Mouse (Mus musculus) liver, adult 2 months (tissue): Measurements from ENCODE around the gene Ganab. TPM values are rescaled to one million over a fixed set of nuclear protein-coding genes. Genes with fewer than 3 reads are reported as not detected.

ENCODE experiments used
- DNase-seq: peaks from one replicate; pipeline ENCODE4 v3.0.0-alpha.2; 2011; ENCODE audit warnings: low read depth, low spot score; ENCODE audit errors: extremely low read depth
- H3K27ac ChIP-seq: fragments of 200-500 bp; replicated peaks from 2 replicates; pipeline ENCODE4 v1.5.1; 2012; ENCODE audit warnings: low read depth, mild to moderate bottlenecking, control low read depth, inconsistent platforms, low read length; ENCODE audit not compliant: insufficient read depth
- H3K27me3 ChIP-seq: fragments of 200-500 bp; 2 replicates; pipeline ENCODE4 v1.6.1; 2012; ENCODE audit warnings: mild to moderate bottlenecking, moderate library complexity, low read length, inconsistent platforms; ENCODE audit not compliant: control insufficient read depth, insufficient read depth
- H3K36me3 ChIP-seq: fragments of 200-500 bp; 2 replicates; pipeline ENCODE4 v1.6.1; 2012; ENCODE audit warnings: low read length, inconsistent platforms; ENCODE audit not compliant: control insufficient read depth, insufficient read depth
- H3K4me1 ChIP-seq: fragments of 200-500 bp; 2 replicates; pipeline ENCODE4 v1.6.1; 2011; ENCODE audit warnings: low read length; ENCODE audit not compliant: control insufficient read depth, insufficient read depth
- H3K4me3 ChIP-seq: fragments of 200-500 bp; 2 replicates; pipeline ENCODE4 v1.5.1; 2011; ENCODE audit warnings: low read depth, mild to moderate bottlenecking, control low read depth, low read length, moderate library complexity; ENCODE audit not compliant: insufficient read depth
- H3K79me2 ChIP-seq: fragments of 200-500 bp; 2 replicates; pipeline ENCODE4 v1.6.1; 2012; ENCODE audit warnings: inconsistent platforms, mild to moderate bottlenecking, low read length, moderate library complexity; ENCODE audit not compliant: control insufficient read depth, insufficient read depth
- H3K9ac ChIP-seq: fragments of 200-500 bp; 2 replicates; pipeline ENCODE4 v1.6.1; 2012; ENCODE audit warnings: low read depth, mild to moderate bottlenecking, control low read depth, inconsistent platforms, low read length
- CTCF ChIP-seq: fragments of 200-500 bp; IDR thresholded peaks from 2 replicates; pipeline ENCODE4 v1.5.1; 2011; ENCODE audit warnings: low read depth, low read length, control low read depth
- POLR2A ChIP-seq: fragments of 200-500 bp; IDR thresholded peaks from 2 replicates; pipeline ENCODE4 v1.6.1; 2011; ENCODE audit warnings: low read length, control low read depth; ENCODE audit not compliant: insufficient read depth; ENCODE audit errors: extremely low read depth
- WGBS: fragments of 180-500 bp; shearing (Covaris S2); methylation state at CpG from one replicate; pipeline ENCODE4 v1.1.7; 2018; 5-methylcytosine and 5-hydroxymethylcytosine counted together
- polyA plus RNA-seq: library from polyadenylated mRNA; depleted of rRNA; stranded (reverse); fragments of >200 nt; gene quantifications from 2 replicates; pipeline ENCODE4 v1.2.3, GENCODE M21; 2012
- total RNA-seq: library from RNA; depleted of rRNA; stranded (reverse); fragments of >200 nt; gene quantifications from 2 replicates; pipeline ENCODE4 v1.2.3, GENCODE M21; 2014

The Ganab gene
- total and polyA plus RNA-seq, 2 experiments, result 111 to 140 TPM

- peaks cover 12% of the 10 kb centered on the region for H3K36me3 ChIP-seq
- no peak overlapping the region for H3K9ac ChIP-seq
- peaks cover 17% of the 10 kb centered on the region for H3K4me1 ChIP-seq
- peaks cover 4% of the 10 kb centered on the region; the same call in 1 of the 2 replicates for H3K79me2 ChIP-seq
- TF ChIP-seq POLR2A (no peak), CTCF (no peak)
- 74% methylated on average over 10 of the region's 10 CpGs for WGBS
- no peak overlapping the region for H3K4me3 ChIP-seq
- no peak overlapping the region for H3K27ac ChIP-seq
- H3K27me3 ChIP-seq, result no peaks in the 10 kb centered on the region
- DNase-seq, result no peak
Observed at GRCm38 (mm10) chr19:8941136-8941514, 43.3 kb downstream of the Ganab start.

GRCm38 (mm10) chr19:8941515-8942217 is 43.8 kb downstream of the Ganab start, which contains the start of gene Mta2:
Gene Mta2, plus strand, starts transcription at chr19:8941875.
- Histone ChIP-seq H3K79me2 (peaks cover 4% of the 10 kb centered on the region; the same call in 1 of the 2 replicates), H3K4me3 (peak within 1 kb of the TSS; percentile 78), H3K27ac (peak within 1 kb of the TSS; percentile 91), H3K4me1 (peaks cover 17% of the 10 kb centered on the region), H3K27me3 (no peaks in the 10 kb centered on the region), H3K9ac (peak within 1 kb of the TSS; percentile 89), H3K36me3 (peaks cover 16% of the 10 kb centered on the region)
- WGBS, result 2% methylated on average over 64 of the region's 64 CpGs
- DNase-seq, result peak; percentile 85
- TF ChIP-seq POLR2A, result peak; percentile 63; the same call in 1 of the 2 replicates
- TF ChIP-seq CTCF, result no peak

DNA sequence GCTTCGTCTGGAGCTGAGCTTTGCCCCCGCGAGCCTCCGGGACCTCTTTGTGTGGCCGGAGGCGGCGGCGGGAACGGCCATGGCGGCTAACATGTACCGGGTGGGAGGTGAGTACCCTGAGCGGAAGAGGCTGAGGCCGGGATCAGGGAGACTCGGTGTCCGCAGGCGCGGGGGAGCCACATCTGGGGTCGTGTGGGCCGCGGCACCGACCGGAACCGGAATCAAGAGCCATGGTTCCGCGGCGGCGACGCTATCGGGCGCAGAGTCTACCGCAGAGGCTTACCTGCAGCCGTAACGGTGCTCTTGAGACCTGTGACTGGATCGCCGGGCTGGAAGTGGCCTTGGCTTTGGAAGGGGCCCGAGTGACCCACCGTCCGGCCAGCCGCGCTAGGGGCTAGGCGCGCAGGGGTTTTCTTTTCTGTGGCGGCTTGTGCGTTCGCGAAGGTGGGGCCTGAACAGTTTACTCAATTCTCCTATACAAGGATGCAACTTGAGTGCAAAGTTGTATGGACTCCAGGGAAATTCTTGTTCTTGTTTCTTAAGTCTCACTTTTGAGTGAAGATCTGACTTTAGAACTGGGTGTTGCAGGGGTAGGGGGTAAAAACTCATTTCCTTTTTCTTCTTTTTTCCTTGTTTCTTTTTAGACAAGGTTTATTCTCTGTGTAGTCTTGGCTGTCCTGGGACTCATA is 44.5 kb downstream of the Ganab start:
- under 1% methylated on average over 46 of the region's 46 CpGs for WGBS
- peaks cover 4% of the 10 kb centered on the region; the same call in 1 of the 2 replicates for H3K79me2 ChIP-seq
- H3K4me1 ChIP-seq, result peaks cover 14% of the 10 kb centered on the region
- H3K36me3 ChIP-seq, result peaks cover 20% of the 10 kb centered on the region
- H3K4me3 ChIP-seq, result peak overlapping the region; percentile 78
- DNase-seq, result peak; percentile 35
- peak overlapping the region; percentile 89 for H3K9ac ChIP-seq
- peak overlapping the region; percentile 91 for H3K27ac ChIP-seq
- H3K27me3 ChIP-seq, result no peaks in the 10 kb centered on the region
- no peak for TF ChIP-seq POLR2A
- no peak for TF ChIP-seq CTCF

DNA sequence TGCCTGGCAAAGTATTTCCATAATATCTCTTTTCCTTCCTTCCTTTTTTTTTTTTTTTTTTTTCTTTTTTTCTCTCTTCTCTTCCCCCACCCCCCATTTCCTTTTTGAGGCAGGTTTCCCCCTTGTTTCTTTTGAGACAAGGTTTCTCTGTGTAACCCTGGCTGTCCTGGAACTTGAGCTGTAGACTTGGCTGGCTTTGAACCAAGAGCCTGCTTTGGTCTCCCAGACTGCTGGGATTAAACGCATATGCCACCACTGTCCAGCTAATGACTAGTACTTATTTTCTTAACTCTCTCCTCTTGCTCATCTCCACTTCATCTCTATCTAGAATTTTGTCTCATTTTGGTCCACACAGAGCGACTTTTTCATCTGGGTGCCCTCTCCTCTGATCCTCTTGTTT is 45.2 kb downstream of the Ganab start:
- WGBS, result 45% methylated on average over 2 of the region's 2 CpGs
- Histone ChIP-seq H3K9ac (peak overlapping the region; percentile 89; the same call in 1 of the 2 replicates), H3K4me3 (peak overlapping the region; percentile 30; the same call in 1 of the 2 replicates), H3K79me2 (peaks cover 4% of the 10 kb centered on the region; the same call in 1 of the 2 replicates), H3K4me1 (peaks cover 14% of the 10 kb centered on the region), H3K36me3 (peaks cover 26% of the 10 kb centered on the region), H3K27me3 (no peaks in the 10 kb centered on the region), H3K27ac (no peak overlapping the region)
- TF ChIP-seq POLR2A (no peak), CTCF (no peak)
- DNase-seq, result no peak

- 63% methylated on average over 5 of the region's 5 CpGs for WGBS
- Histone ChIP-seq H3K4me1 (peaks cover 14% of the 10 kb centered on the region), H3K36me3 (peaks cover 34% of the 10 kb centered on the region), H3K9ac (no peak overlapping the region), H3K27me3 (no peaks in the 10 kb centered on the region), H3K4me3 (no peak overlapping the region), H3K79me2 (peaks cover 4% of the 10 kb centered on the region; the same call in 1 of the 2 replicates), H3K27ac (no peak overlapping the region)
- no peak for DNase-seq
- TF ChIP-seq CTCF, result no peak
Observed at GRCm38 (mm10) chr19:8944062-8944461, 46.2 kb downstream of the Ganab start.

DNA sequence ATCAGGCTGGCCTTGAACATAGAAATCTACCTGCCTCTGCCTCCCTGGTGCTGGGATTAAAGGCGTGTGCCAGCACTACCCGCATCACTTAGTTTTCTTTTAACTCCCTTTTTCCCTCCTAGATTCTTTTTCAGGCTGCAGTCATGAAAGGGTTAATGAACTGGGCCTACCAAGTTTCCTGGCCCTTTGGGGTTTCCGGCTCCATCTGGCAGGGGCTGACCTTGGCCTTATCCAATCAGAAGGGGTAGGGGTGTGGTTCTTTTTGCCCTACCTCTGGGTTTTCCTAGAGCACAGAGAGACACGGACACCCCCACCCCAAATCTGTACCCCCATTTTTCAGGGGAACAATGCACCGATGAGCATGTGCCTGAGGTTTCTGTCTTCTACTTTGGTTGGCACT is 46.9 kb downstream of the Ganab start:
- DNase-seq, result peak; percentile 42
- Histone ChIP-seq H3K36me3 (peaks cover 36% of the 10 kb centered on the region), H3K4me3 (no peak overlapping the region), H3K27ac (no peak overlapping the region), H3K27me3 (no peaks in the 10 kb centered on the region), H3K4me1 (peaks cover 14% of the 10 kb centered on the region), H3K9ac (no peak overlapping the region), H3K79me2 (peaks cover 4% of the 10 kb centered on the region; the same call in 1 of the 2 replicates)
- TF ChIP-seq CTCF (no peak), POLR2A (no peak)
- 37% methylated on average over 5 of the region's 5 CpGs for WGBS
